Mouse (Mus musculus) liver, adult 2 months (tissue): ENCODE measurements around the gene Celf1.

Experiments used
- CTCF ChIP-seq: fragments of 200-500 bp; IDR thresholded peaks from 2 replicates; pipeline ENCODE4 v1.5.1; 2011; ENCODE audit warnings: low read depth, low read length, control low read depth
- POLR2A ChIP-seq: fragments of 200-500 bp; IDR thresholded peaks from 2 replicates; pipeline ENCODE4 v1.6.1; 2011; ENCODE audit warnings: low read length, control low read depth; ENCODE audit not compliant: insufficient read depth; ENCODE audit errors: extremely low read depth

DNA sequence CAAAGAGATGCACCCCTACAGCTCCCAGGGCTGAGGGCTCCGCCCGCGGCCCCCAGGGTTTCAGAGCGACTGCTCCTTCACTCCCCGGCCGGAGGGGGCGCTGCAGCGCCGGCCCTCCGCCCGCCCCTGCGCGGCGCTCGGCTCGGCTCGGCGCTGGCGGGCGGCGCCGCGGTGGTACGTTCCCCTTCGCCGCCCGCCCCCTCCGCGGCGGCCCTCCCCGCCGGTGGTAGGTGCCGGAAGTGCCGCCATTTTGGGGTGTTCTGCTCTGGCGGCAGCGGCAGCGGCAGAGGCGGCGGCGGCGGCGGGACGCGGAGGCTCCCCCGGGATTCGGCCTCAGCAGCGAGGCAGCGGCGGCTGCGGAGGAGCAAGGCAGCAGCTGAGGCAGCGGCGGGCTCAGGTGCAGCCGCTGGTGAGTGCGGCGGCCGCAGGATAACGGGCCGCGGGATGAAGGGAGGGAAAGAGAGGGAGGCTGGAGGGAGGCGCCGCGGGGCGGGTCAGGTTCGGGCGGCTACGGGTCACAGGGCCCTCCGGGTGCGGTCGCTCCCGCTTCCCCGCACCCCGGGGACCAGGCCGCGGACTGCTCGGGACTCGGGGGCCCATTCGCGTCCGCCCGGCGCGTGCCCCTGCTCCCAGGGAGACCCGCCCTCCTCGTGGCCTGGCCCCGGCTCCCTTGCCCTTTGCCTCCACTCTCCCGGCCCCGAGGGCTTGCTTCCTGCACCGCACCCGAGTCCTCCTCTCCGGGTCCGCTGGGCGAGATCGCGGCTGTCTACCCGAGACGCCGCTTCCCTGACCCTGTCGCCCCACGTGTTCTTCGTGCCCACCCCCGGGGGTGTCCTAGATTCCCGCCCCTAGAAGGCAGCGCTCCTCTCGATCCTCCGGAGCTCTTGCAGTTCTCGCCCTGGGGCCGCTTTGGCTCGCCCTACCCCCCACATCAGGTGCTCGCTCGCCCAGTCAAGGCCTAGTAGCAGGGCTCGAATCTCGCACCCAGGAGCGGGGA is at the start of gene Celf1:
- TF ChIP-seq POLR2A (peak; percentile 72; the same call in 1 of the 2 replicates), CTCF (peak; percentile 58)
